Mouse (Mus musculus) erythroblast, adult 5-6 weeks (primary cell): ENCODE results near the gene Gldn. TPM values are rescaled to one million over a fixed set of nuclear protein-coding genes. Genes with fewer than 3 reads are reported as not detected.

Experiments used
- ATAC-seq: replicated peaks from 2 replicates; pipeline ENCODE4 v1.8.0; 2016; ENCODE audit warnings: moderate number of reproducible peaks, mild to moderate bottlenecking, moderate TSS enrichment, inconsistent platforms; ENCODE audit not compliant: poor library complexity, low FRiP score, severe bottlenecking
- total RNA-seq, 2 experiments: library from RNA; stranded (forward) in 1 of 2; stranded (reverse) in 1 of 2; fragments of 150-400 nt in 1 of 2; fragments of 200-764, 138-1000 nt in 1 of 2; gene quantifications; 2 replicates each; pipeline versions ENCODE4 v1.2.3 to v1.2.4; 2015 to 2017; ENCODE audit warnings: low replicate concordance in 2 of 2

The Gldn gene
- total RNA-seq, 2 experiments from 2014 or later = not detected

- ATAC-seq = no peak
These were observed 70.5 kb downstream of the Gldn start for GRCm38 (mm10) chr9:54356756-54357155.

Other genes starting within 250 kb of the Gldn start
- gene Tnfaip8l3, start 218.1 kb upstream of the Gldn start, total RNA-seq (2015; ENCODE audit: low replicate concordance) = not detected in 2 replicates
- not detected in 2 replicates for gene Tnfaip8l3, start 218.1 kb upstream of the Gldn start, total RNA-seq (2017; ENCODE audit: low replicate concordance)
- not detected in 2 replicates for gene Cyp19a1, start 18.4 kb upstream of the Gldn start, total RNA-seq (2015; ENCODE audit: low replicate concordance)
- gene Cyp19a1, start 18.4 kb upstream of the Gldn start, total RNA-seq (2017; ENCODE audit: low replicate concordance) = not detected in 2 replicates
- gene Dmxl2, start 215.1 kb downstream of the Gldn start, total RNA-seq (2015; ENCODE audit: low replicate concordance) = 7.1 and 11.1 TPM in 2 replicates
- gene Dmxl2, start 215.1 kb downstream of the Gldn start, total RNA-seq (2017; ENCODE audit: low replicate concordance) = 5.7 and 5.9 TPM in 2 replicates